20 mouse cellular contexts compared by ENCODE assay signal in the genomic region with DNA sequence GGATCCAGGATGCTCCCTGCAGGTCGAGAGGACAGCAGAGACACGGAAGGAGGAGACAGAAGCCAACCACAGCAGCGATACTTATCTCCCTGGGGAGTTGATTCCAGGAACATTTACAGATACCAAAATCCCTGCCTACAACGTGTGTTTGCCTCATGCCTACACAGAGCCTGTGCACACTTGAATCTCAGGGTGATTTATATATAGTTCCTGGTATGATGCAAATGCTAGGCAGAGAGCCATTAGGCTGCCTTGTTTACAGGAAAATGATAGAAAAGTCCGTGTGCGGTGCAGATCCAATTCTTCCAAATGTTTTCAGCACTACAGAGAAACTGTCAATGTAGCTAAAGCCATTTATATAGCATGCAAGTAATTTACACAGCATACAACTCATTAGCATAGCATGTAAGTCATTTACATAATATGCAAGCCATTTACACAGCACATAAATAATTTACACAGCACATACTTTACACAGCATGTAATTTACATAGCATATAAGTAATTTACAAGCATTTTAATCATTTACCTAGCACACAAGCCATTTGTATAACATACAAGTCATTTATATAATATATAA. TPM values are rescaled to one million over a fixed set of nuclear protein-coding genes. Genes with fewer than 3 reads are reported as not detected.
DNase-seq lines count a peak whose midpoint lies in the region; ATAC-seq and TF ChIP-seq lines count a peak whose summit lies in the region.
"Had no signal": no experiment of that assay in that cellular context is flagged by ENCODE, and none has a peak within 500 bp of the region (broad histone marks: within the 10 kb centered on the region; RNA-seq: fewer than 3 reads in every experiment).

No protein-coding gene starts in this region.

- H3K9ac ChIP-seq in stomach, postnatal 0 days (ENCODE audit: low read length), result no peak overlapping the region
- H3K9ac ChIP-seq: liver, embryonic 12.5 days; lung, embryonic 15.5 days had no signal

- H3K4me1 ChIP-seq in stomach, postnatal 0 days (replicated peaks; ENCODE audit: control insufficient read depth, insufficient read depth), result no peaks in the 10 kb centered on the region
- H3K4me1 ChIP-seq: limb, embryonic 10.5 days; liver, embryonic 12.5 days; lung, embryonic 15.5 days had no signal

- no peaks in the 10 kb centered on the region for H3K9me3 ChIP-seq in stomach, postnatal 0 days (ENCODE audit: control insufficient read depth, low read length)
- H3K9me3 ChIP-seq: limb, embryonic 10.5 days; liver, embryonic 12.5 days; lung, embryonic 15.5 days had no signal

- TF ChIP-seq CTCF in left cerebral cortex, adult 2 months (IDR thresholded peaks at IDR 0.05), result no peak
- no peak for TF ChIP-seq CTCF in stomach, postnatal 0 days (IDR thresholded peaks at IDR 0.05; ENCODE audit: low read depth)

- intact Hi-C loops in left cerebral cortex, adult 2 months (cut with DNase I), result loop anchor here (5.0 kb wide), 1 partner anchor 144 kb away; no protein-coding TSS in a partner anchor
- intact Hi-C loops in left cerebral cortex, postnatal 4 days (cut with DNase I), result no loop called here

- no peaks in the 10 kb centered on the region for H3K27me3 ChIP-seq in stomach, postnatal 0 days (ENCODE audit: control insufficient read depth, insufficient read depth, low read length)
- H3K27me3 ChIP-seq: lung, embryonic 15.5 days had no signal

- WGBS in stomach, postnatal 0 days, result 33% methylated on average over 6 of the region's 6 CpGs

- ATAC-seq in frontal cortex, adult (ENCODE audit: low TSS enrichment), result peak; percentile 89
- ATAC-seq in stomach, postnatal 0 days (ENCODE audit: low FRiP score, low TSS enrichment), result peak; percentile 56
- ATAC-seq: hindbrain, postnatal 0 days; liver, embryonic 12.5 days had no signal

- peak overlapping the region; percentile 13; the same call in 1 of the 2 replicates for H3K27ac ChIP-seq in left cerebral cortex, adult 2 months
- H3K27ac ChIP-seq in stomach, postnatal 0 days (replicated peaks), result no peak overlapping the region
- H3K27ac ChIP-seq: hindbrain, postnatal 0 days; limb, embryonic 10.5 days; liver, embryonic 12.5 days; lung, embryonic 15.5 days had no signal

- no peak overlapping the region for H3K4me2 ChIP-seq in stomach, postnatal 0 days (replicated peaks; ENCODE audit: low read depth)
- H3K4me2 ChIP-seq: heart, embryonic 11.5 days; lung, embryonic 15.5 days had no signal

- H3K36me3 ChIP-seq in stomach, postnatal 0 days (ENCODE audit: control insufficient read depth, insufficient read depth, low read length), result no peaks in the 10 kb centered on the region
- H3K36me3 ChIP-seq: limb, embryonic 10.5 days; liver, embryonic 12.5 days; lung, embryonic 15.5 days had no signal

- no peak overlapping the region for H3K4me3 ChIP-seq in left cerebral cortex, adult 2 months
- no peak overlapping the region for H3K4me3 ChIP-seq in stomach, postnatal 0 days (ENCODE audit: low read depth, low read length)
- H3K4me3 ChIP-seq: limb, embryonic 10.5 days; liver, embryonic 12.5 days; lung, embryonic 15.5 days had no signal

- TF ChIP-seq EP300 in stomach, postnatal 0 days (optimal IDR thresholded peaks at IDR 0.05), result no peak

- no peak for DNase-seq in frontal cortex, postnatal 14 days (ENCODE audit: low spot score in 2 of 2)
- DNase-seq in left cerebral cortex, adult 2 months (ENCODE audit: extremely low spot score in 1 of 2, low spot score in 2 of 2), result no peak
- no peak for DNase-seq in left cerebral cortex, postnatal 4 days
- DNase-seq in brain, adult 2 months (ENCODE audit: low read depth, low spot score), result peak; percentile 75
- no peak for DNase-seq in stomach, postnatal 0 days (ENCODE audit: low spot score)
- no peak for DNase-seq in cerebellum, adult 11 months
- DNase-seq: adrenal gland, adult 2 months; cerebellum, adult 9-11 months; gastrocnemius, postnatal 10 days; heart, postnatal 4 days; kidney, adult 18-20 months; kidney, postnatal 25 days; midbrain, embryonic 14.5 days; thymus, postnatal 36 days had no signal

RNA-seq across cellular contexts. Expression of a gene that starts 16.9 kb away (rescaled TPM):
- total RNA-seq in left cerebral cortex, adult 2 months (2021), result 1 to 10 TPM; 4.4 to 5.3 TPM
- total RNA-seq in left cerebral cortex, postnatal 4 days (2021), result 1 to 10 TPM; 2.4 to 3.8 TPM
- polyA plus RNA-seq in stomach, postnatal 0 days (2015; fragmentation: Nextera tagmentation; extraction: Ambion mirVana), result 1.3 and 1.4 TPM in 2 replicates

RNA-seq across cellular contexts. Expression of a gene that starts 33.0 kb away (rescaled TPM):
- 1 to 10 TPM; 2.6 to 3.1 TPM for total RNA-seq in left cerebral cortex, adult 2 months (2021)
- total RNA-seq in left cerebral cortex, postnatal 4 days (2021), result 1 to 10 TPM; 5.6 to 6.0 TPM
- polyA plus RNA-seq in stomach, postnatal 0 days (2015; fragmentation: Nextera tagmentation; extraction: Ambion mirVana), result 15.1 and 16.2 TPM in 2 replicates

RNA-seq across cellular contexts. Expression of a gene that starts 35.2 kb away (rescaled TPM):
- total RNA-seq in left cerebral cortex, adult 2 months (2021), result 1 to 10 TPM; 5.9 to 7.2 TPM
- total RNA-seq in left cerebral cortex, postnatal 4 days (2021), result 1 to 10 TPM; 6.2 to 6.9 TPM
- polyA plus RNA-seq in stomach, postnatal 0 days (2015; fragmentation: Nextera tagmentation; extraction: Ambion mirVana), result 6.2 and 6.9 TPM in 2 replicates
